Mouse (Mus musculus): ENCODE results near the gene Skida1. TPM values are rescaled to one million over a fixed set of nuclear protein-coding genes. Genes with fewer than 3 reads are reported as not detected.

The Skida1 gene
- polyA plus RNA-seq, 1 experiment from 2014 or later: 6.0 TPM

DNA sequence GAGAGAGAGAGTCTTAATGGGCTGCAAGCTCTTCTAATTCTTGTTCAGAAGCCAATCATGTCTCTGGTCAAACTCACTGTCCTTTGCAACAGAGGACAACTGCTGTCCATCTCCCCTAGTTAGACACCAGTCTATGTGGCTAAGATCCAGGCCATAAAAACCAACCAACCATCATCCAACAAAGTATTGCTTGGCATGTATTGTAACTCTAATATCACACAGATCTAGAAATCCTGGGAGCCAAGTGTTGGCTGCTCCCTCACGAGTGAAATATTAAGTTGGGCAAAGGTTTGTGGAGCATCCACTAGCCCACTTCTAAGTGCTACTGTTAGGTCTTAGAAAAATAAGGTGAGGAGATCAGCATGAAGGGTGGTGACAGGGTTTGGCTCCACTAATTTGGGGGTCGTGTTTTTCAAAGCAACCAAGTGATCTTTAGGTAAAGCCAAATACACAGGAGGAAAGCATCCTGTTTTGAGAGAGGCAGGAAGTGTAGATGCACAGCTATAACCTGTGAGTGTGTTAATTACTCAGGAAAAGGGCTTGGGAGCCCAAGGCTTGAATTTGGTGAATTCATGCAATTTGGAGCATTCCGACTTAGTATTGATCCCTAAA, 10.6 kb downstream of the Skida1 start:
- no peaks in the 10 kb centered on the region for H3K27me3 ChIP-seq (ENCODE audit: control insufficient read depth, insufficient read depth, low read length)
- no peak for ATAC-seq (replicated peaks; ENCODE audit: insufficient number of reproducible peaks, low FRiP score, low TSS enrichment)
- no peak overlapping the region for H3K9ac ChIP-seq (ENCODE audit: low read depth, low read length)
- no peak overlapping the region for H3K4me3 ChIP-seq (ENCODE audit: low read depth, low read length)
- H3K9me3 ChIP-seq (replicated peaks; ENCODE audit: control insufficient read depth, low read length): no peaks in the 10 kb centered on the region
- 48% methylated on average over 3 of the region's 3 CpGs for WGBS (ENCODE audit: insufficient replicate concordance)
- H3K27ac ChIP-seq (ENCODE audit: low read depth, low read length): no peak overlapping the region
- H3K36me3 ChIP-seq (ENCODE audit: control insufficient read depth, insufficient read depth, low read length): no peaks in the 10 kb centered on the region
- peaks cover 57% of the 10 kb centered on the region for H3K4me1 ChIP-seq (ENCODE audit: control insufficient read depth, insufficient read depth, low read length)
- no peak overlapping the region; the same call in 1 of the 2 replicates for H3K4me2 ChIP-seq

DNA sequence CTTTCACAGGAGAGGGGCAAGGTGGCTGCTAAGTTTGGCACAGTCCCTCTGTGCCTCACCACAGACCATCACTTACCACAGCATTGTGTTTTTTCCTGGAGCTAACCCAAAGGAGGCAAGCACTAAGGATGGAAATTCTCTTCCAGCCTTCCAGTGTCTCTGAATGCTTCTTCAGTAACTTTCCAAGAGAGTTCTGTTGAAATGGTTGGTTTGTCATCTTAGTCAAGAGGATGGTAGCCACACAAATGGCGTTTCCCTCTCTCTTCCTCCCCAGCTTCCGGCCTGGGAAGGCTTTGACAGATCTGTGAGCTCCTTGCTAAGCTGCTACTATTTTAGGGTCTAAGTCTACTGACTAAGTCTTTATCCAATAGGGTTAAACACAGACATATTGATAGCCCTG, 11.4 kb downstream of the Skida1 start, which contains the start of gene A930004D18Rik:
Gene A930004D18Rik, minus strand, starts transcription at position 247 of the 400 bp plus-strand sequence.
- Histone ChIP-seq H3K4me1 (ENCODE audit: control insufficient read depth, insufficient read depth, low read length) (peaks cover 57% of the 10 kb centered on the region), H3K9ac (ENCODE audit: low read depth, low read length) (no peak within 1 kb of the TSS), H3K4me3 (ENCODE audit: low read depth, low read length) (no peak within 1 kb of the TSS), H3K4me2 (no peak within 1 kb of the TSS; the same call in 1 of the 2 replicates), H3K27me3 (ENCODE audit: control insufficient read depth, insufficient read depth, low read length) (no peaks in the 10 kb centered on the region), H3K36me3 (ENCODE audit: control insufficient read depth, insufficient read depth, low read length) (no peaks in the 10 kb centered on the region), H3K27ac (ENCODE audit: low read depth, low read length) (no peak within 1 kb of the TSS), H3K9me3 (replicated peaks; ENCODE audit: control insufficient read depth, low read length) (no peaks in the 10 kb centered on the region)
- ATAC-seq (replicated peaks; ENCODE audit: insufficient number of reproducible peaks, low FRiP score, low TSS enrichment): no peak
- 20% methylated on average over 2 of the region's 2 CpGs for WGBS (ENCODE audit: insufficient replicate concordance)

DNA sequence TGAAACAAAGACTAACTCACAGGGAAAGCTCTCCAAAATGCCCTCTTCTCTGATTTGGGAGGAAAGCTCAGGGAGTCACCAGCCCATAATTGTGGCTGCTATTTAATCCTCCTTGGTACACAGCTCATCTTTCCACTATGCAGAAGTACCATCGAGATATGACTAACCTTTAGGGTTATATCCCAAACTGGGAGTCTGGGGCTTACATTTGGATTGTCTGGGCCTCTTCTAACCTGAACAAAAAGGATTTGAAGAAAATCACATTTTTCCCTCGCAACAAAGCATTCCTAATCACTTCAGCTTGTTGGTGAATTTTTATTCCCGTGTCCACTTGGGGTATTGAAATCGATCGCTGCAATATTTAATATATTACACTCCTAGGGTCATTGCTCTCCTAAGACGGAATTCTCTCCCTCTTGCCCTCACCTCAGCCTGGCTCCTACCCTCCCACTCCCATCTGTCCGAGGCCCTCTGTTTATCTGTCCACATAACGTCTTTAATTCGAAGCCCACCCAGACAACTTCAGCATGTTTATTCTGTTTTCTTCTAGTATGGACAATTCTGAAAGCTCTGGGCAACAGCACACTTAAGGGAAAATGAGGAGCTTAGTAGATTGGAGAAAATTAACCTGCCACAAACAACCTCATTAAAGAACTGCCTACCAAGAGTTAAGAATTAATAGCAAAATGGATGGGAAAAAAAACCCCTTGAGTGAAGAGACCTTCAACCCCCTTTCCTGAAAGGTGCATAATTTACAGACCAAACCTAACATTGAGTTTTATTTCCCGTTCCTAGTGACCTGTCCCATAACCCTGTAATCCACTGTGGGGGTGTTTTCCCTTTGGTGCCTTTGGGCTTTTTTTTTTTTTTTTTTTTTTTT, 14.2 kb downstream of the Skida1 start:
- no peak overlapping the region for H3K27ac ChIP-seq (ENCODE audit: low read depth, low read length)
- no peaks in the 10 kb centered on the region for H3K9me3 ChIP-seq (replicated peaks; ENCODE audit: control insufficient read depth, low read length)
- no peaks in the 10 kb centered on the region for H3K27me3 ChIP-seq (ENCODE audit: control insufficient read depth, insufficient read depth, low read length)
- H3K4me3 ChIP-seq (ENCODE audit: low read depth, low read length): no peak overlapping the region
- peaks cover 45% of the 10 kb centered on the region for H3K4me1 ChIP-seq (ENCODE audit: control insufficient read depth, insufficient read depth, low read length)
- H3K4me2 ChIP-seq: no peak overlapping the region
- ATAC-seq (replicated peaks; ENCODE audit: insufficient number of reproducible peaks, low FRiP score, low TSS enrichment): no peak
- H3K9ac ChIP-seq (ENCODE audit: low read depth, low read length): no peak overlapping the region
- WGBS (ENCODE audit: insufficient replicate concordance): 77% methylated on average over 10 of the region's 10 CpGs
- no peaks in the 10 kb centered on the region for H3K36me3 ChIP-seq (ENCODE audit: control insufficient read depth, insufficient read depth, low read length)

DNA sequence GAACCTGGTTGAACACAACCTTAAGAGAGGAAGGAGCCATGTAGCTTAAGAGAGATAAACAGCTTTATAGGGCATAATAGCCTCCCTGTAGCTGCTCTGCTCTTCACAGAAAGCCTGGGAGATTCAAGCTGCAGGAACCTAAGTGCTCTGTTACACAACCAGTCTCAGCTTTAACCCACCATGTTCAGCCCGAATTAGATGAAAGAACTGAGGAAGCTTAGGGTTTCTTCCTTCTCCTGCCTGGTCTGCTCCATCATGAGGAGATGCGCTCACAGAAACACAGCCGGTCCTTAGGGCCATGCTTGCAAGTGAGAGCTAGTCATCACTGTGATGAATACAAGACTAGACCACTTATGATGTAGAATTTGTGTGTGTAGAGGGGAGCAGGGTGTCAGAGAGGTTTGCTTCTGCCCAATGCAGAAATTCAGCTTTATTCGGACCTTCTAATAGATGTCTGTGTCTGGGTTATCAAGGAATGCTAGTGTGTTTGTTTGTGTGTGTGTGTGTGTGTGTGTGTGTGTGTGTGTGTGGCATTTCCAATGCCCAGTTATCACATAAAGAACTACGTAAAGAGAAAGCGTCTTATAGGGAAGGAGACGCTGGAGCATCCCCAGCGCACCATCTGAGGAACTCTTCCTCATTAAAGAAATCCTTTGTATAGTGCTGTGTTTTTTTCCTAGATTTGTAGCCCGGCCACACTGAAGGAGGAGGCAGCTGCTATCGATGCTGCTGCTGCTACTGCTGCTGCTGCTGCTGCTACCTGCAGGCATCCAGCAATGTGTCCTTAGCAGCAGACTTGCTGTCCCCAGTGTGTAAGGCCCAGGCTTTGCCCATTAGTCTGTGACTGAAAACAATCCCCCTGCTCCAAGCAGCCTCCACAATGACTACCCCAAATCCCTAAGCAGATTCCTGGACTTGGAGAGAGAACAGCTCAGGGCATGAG, 15.4 kb downstream of the Skida1 start:
- H3K27ac ChIP-seq (ENCODE audit: low read depth, low read length): peak overlapping the region; percentile 35; the same call in 1 of the 2 replicates
- 0 out of 2 replicates have a peak overlapping the region, but pooled peaks have one; percentile 12 for H3K4me3 ChIP-seq (ENCODE audit: low read depth, low read length)
- no peaks in the 10 kb centered on the region for H3K27me3 ChIP-seq (ENCODE audit: control insufficient read depth, insufficient read depth, low read length)
- H3K9ac ChIP-seq (ENCODE audit: low read depth, low read length): no peak overlapping the region
- H3K36me3 ChIP-seq (ENCODE audit: control insufficient read depth, insufficient read depth, low read length): no peaks in the 10 kb centered on the region
- no peaks in the 10 kb centered on the region for H3K9me3 ChIP-seq (replicated peaks; ENCODE audit: control insufficient read depth, low read length)
- H3K4me2 ChIP-seq: peak overlapping the region; percentile 88
- ATAC-seq (replicated peaks; ENCODE audit: insufficient number of reproducible peaks, low FRiP score, low TSS enrichment): no peak
- peaks cover 39% of the 10 kb centered on the region for H3K4me1 ChIP-seq (ENCODE audit: control insufficient read depth, insufficient read depth, low read length)
- WGBS (ENCODE audit: insufficient replicate concordance): 52% methylated on average over 10 of the region's 10 CpGs

DNA sequence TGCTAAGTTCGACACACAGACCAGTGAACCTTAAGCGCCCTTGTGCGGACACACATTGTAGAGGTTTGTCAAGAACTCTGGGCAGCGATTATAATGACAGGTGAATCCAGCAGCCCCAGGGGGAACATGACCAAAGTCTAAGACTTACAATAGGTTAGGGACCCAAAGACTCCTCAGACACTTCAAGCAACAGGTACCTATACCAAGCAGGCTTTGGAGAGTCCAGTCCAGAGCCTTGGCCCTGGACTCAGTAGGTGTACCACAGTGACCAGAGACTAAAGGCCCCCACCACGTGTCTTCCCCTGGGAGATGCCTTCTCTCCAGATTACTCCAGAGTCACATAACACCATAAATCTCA, 16.3 kb downstream of the Skida1 start:
- Histone ChIP-seq H3K9me3 (replicated peaks; ENCODE audit: control insufficient read depth, low read length) (no peaks in the 10 kb centered on the region), H3K9ac (ENCODE audit: low read depth, low read length) (peak overlapping the region; percentile 94; the same call in 1 of the 2 replicates), H3K36me3 (ENCODE audit: control insufficient read depth, insufficient read depth, low read length) (no peaks in the 10 kb centered on the region), H3K4me2 (peak overlapping the region; percentile 88), H3K27ac (ENCODE audit: low read depth, low read length) (0 out of 2 replicates have a peak overlapping the region, but pooled peaks have one; percentile 57), H3K4me1 (ENCODE audit: control insufficient read depth, insufficient read depth, low read length) (peaks cover 31% of the 10 kb centered on the region), H3K27me3 (ENCODE audit: control insufficient read depth, insufficient read depth, low read length) (no peaks in the 10 kb centered on the region), H3K4me3 (ENCODE audit: low read depth, low read length) (peak overlapping the region; percentile 44; the same call in 1 of the 2 replicates)
- no peak for ATAC-seq (replicated peaks; ENCODE audit: insufficient number of reproducible peaks, low FRiP score, low TSS enrichment)
- WGBS (ENCODE audit: insufficient replicate concordance): 46% methylated on average over 5 of the region's 5 CpGs

DNA sequence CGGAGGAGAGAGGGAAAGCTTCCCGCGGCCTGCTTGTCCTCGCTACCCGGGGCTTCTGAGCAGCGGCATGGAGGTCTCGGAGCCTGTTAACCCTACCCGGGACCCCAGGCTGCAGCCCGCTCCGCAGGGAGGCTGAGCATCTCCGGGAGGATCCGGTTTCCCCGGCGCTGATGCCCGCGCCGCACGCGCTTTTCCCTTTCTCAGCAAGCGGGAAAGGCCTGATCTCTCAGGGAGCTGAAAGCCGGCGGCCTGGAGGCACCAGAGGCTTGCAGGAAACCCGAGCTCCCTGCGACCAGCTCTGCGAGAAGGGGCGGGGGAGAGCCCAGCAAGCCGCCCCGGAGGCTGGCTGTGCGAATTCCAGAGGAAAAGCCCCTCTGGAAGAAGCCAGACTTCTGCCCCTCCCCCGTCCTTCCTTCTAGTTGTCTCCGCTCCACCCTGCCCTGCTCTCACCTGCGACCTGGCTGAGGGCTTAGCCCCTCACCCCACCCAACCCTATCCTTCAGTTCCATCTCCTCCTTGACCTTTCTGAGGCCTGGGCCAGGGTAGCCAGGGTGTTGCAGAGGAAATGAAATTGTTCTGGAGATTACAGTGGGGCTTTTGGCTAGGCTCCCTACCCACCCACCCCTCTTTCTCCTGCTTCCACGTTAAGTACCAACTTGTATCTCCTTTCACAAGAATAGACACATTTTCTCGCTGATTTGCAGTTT, 16.9 kb downstream of the Skida1 start:
- Histone ChIP-seq H3K36me3 (ENCODE audit: control insufficient read depth, insufficient read depth, low read length) (no peaks in the 10 kb centered on the region), H3K9ac (ENCODE audit: low read depth, low read length) (peak overlapping the region; percentile 94), H3K9me3 (replicated peaks; ENCODE audit: control insufficient read depth, low read length) (no peaks in the 10 kb centered on the region), H3K27me3 (ENCODE audit: control insufficient read depth, insufficient read depth, low read length) (no peaks in the 10 kb centered on the region), H3K4me1 (ENCODE audit: control insufficient read depth, insufficient read depth, low read length) (peaks cover 30% of the 10 kb centered on the region), H3K4me3 (ENCODE audit: low read depth, low read length) (peak overlapping the region; percentile 44), H3K27ac (ENCODE audit: low read depth, low read length) (0 out of 2 replicates have a peak overlapping the region, but pooled peaks have one; percentile 57), H3K4me2 (peak overlapping the region; percentile 88)
- ATAC-seq (replicated peaks; ENCODE audit: insufficient number of reproducible peaks, low FRiP score, low TSS enrichment): no peak
- WGBS (ENCODE audit: insufficient replicate concordance): 3% methylated on average over 34 of the region's 34 CpGs

DNA sequence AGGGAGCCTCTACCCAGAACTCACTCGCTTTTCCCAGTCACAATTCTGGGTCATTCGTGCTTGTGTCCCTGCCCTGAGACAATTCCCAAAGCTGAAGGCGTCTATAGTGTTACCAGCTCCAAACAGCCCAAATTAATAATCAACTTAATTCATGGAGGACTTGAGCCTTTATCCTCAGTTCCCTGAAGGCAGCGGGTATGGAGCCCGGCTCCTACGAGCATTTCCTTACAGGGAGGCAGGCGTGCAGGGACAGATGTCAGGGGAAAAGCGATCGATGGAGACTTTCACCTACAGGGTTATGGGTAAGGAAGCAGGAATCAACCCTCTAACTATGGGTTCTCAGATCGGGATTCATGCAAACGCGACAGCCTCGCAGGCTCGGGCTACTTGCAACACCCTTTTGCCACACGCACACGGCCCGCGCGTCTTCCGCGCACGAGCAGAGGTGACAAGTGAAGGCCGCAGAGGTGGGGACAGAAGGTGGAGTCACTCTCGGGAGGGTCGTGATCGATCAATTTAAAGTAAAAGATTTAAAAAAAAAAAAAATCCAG, 17.5 kb downstream of the Skida1 start:
- H3K4me2 ChIP-seq: peak overlapping the region; percentile 88
- H3K9ac ChIP-seq (ENCODE audit: low read depth, low read length): peak overlapping the region; percentile 94
- 3% methylated on average over 26 of the region's 26 CpGs for WGBS (ENCODE audit: insufficient replicate concordance)
- no peak for ATAC-seq (replicated peaks; ENCODE audit: insufficient number of reproducible peaks, low FRiP score, low TSS enrichment)
- H3K4me1 ChIP-seq (ENCODE audit: control insufficient read depth, insufficient read depth, low read length): peaks cover 34% of the 10 kb centered on the region
- no peaks in the 10 kb centered on the region for H3K27me3 ChIP-seq (ENCODE audit: control insufficient read depth, insufficient read depth, low read length)
- peak overlapping the region; percentile 44 for H3K4me3 ChIP-seq (ENCODE audit: low read depth, low read length)
- no peaks in the 10 kb centered on the region for H3K36me3 ChIP-seq (ENCODE audit: control insufficient read depth, insufficient read depth, low read length)
- 0 out of 2 replicates have a peak overlapping the region, but pooled peaks have one; percentile 57 for H3K27ac ChIP-seq (ENCODE audit: low read depth, low read length)
- H3K9me3 ChIP-seq (replicated peaks; ENCODE audit: control insufficient read depth, low read length): no peaks in the 10 kb centered on the region
